Mouse (Mus musculus): Measurements from ENCODE around the gene Gpr176. TPM values are rescaled to one million over a fixed set of nuclear protein-coding genes. Genes with fewer than 3 reads are reported as not detected.
A peak's percentile ranks its signal among the peaks of the same experiment; 100 is the strongest.
"Not testable (repeated sequence)": the region's sequence is repeated elsewhere in the genome, so short reads cannot be mapped to it uniquely, and the experiment has no call there.

Gene Gpr176
- total RNA-seq, 4 experiments from 2014 or later = 4.2 to 5.8 (median 5.0) TPM

DNA sequence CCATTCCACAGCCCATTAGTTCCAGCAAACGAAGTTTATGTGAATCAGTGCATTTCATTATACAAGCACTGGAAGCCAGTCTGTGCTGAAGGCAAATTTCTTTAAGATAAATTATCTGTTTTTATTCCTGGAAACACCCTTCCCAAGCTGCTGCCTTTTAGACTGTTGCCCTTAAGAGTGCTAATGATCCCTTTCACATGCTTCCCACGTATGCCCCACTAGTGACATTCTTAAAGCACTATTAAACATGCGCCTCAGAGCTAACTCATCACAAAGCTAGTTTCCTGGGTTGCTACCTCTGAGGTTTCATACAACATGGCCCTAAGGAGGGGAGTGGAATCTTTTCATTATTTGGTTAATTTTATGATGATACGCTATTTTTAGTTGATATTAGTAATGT is 74.6 kb downstream of the Gpr176 start:
- DNase-seq = no peak

DNA sequence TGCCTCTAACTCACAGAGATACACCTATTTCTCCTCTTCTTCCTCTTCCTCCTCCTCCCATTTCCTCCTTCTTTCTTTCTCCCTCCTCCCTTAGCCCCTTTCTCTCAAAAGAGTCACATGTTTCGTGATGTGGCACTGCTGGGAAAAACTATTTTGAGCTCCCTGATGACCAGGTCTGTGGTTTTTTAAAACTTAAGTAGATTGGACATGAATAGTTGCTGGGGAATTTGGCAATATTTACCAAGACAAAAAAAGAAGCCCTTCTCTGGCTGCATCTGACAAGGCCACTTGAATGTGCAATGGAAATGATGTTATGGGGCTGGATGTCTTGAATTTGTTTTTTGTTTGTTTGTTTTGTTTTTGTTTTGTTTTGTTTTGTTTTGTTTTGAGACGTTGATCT is 75.3 kb downstream of the Gpr176 start:
- no peak for DNase-seq

DNA sequence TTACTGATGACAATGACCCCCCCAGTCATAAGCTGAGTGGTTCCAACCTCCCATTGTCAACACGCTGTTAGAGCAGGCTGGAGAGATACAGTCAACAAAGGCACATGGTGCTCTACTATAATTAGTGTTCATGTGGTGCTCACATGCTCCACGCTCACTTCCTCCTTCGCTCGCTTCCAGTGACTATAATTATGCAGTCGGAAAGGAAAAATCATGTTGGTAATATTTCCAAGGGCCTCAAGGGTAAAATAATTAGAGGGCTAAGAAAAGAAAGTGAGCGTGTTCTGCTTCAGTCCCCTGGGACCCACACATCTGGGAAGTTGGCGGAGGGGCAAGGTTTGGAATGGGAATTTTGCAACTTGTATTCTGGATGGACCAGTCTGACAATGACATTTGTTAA is 77.7 kb downstream of the Gpr176 start:
- no peak for DNase-seq

DNA sequence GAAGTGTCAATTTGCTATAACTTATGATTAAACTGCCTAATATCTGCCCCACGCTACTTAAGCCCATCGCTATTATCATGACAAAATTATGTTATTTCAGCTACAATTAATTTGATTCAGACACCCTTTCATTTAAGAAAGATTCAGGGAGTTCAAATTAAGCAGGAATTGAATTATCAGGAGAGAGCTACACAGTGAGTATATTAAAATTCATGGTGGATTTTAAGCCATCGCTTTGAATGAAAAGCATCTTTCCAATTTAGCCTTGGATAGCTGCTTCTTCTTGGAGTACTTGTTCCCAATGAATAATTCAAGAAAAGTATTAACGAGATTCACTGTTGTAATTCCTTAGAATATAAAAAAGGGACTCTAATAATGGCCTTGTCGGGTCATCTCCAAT is 79.6 kb downstream of the Gpr176 start:
- no peak for DNase-seq

DNA sequence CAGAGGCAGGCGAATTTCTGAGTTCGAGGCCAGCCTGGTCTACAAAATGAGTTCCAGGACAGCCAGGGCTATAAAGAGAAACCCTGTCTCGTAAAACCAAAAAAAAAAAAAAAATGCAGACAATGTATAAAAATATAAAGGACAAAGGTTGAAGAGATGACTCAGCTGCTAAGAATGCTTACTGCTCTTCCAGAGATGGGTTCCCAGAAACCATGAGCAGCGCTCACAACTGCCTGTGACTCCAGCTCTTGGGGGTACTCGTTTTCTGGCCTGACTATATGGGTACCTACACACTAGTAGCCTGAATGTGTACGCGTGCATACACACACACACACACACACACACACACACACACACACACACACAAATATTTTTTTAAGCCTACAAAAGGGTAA is 84.2 kb downstream of the Gpr176 start:
- not testable (repeated sequence) for DNase-seq

DNA sequence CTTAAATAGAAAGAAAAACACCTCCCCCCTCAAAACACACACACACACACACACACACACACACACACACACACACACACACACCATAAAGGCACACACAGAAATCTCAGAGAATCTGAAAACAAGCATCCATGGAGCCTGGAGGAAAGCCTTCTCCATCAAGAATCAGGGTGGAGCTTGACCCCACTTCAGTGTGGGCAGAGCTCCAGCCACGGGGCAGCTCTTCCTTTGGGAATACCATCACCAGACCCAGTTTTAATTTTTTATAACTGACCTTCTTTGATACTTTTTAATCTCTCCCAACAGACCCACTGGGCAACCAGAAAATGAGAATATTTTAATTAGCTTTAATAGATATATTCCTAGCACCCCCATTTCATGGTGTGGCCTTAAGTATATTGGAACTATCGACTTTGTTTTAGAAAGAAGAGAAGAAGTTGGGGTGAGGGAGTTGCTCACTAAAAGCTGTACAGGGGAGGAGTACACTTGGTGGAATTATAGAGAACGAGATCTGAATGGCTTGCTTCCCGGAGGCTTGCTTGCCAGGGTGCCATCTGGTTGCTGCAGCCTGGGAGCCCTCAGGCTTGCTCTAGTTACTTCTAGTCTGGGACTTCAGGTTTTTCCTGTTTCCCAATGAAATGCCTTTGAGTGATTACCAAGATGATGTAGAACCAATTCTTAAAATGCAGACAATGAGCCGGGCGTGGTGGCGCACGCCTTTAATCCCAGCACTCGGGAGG is 84.7 kb downstream of the Gpr176 start:
- no peak for DNase-seq

DNA sequence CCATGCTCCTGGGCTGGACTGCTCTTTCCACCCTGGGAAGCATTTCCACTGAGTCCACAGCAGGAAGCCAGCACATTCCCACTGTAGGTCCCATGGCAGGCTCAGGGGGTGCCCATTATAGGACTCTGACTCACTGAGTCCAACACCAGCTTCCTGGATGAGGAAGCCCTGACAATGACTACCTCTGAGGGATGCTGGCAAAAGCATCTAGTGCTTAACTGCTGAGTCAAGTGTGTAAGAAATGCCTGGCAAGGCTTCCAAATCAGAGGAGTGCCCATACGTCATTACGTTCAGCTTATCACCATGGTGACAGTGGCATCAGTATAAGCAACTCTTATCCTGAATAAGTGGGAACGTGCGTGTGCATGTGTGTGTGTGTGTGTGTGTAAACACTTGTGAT is 85.5 kb downstream of the Gpr176 start:
- no peak for DNase-seq

DNA sequence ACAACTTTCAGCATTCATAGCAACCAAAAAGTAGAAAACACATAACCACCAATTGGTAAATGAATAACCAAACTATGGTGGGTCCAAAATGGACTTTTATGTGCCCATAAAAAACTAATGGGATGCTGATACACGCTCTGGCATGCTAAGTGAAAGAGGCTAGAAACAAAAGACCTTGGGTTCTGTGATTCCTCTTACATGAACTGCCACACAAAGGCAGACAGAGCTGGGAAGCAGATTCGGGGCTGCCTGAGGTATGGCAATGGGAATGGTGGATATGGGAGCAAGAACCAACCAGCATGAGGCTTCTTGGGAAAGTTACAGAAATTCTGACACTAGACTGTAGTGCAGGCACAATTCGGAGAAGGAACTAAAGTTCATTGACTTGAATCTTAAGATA is 90.8 kb downstream of the Gpr176 start:
- DNase-seq = no peak

DNA sequence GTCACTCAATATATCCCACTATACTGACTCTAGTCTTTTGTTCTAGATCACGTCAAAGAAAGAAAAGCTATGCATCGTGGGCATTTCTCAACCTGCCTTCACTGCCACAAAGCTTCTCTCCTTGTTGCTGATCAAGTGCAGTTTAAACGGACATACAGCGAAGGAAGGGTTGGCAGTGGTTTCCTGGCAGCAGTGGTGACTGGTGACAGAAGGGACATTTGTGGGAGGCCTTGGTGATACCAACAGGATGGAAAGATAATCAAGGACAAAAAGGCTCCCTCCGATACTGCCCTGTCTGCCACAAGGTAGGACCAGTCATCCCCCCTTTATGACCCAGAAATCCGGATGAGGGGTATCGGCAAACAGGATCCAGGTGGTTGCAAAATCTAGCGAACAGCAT is 95.0 kb downstream of the Gpr176 start:
- DNase-seq = no peak

DNA sequence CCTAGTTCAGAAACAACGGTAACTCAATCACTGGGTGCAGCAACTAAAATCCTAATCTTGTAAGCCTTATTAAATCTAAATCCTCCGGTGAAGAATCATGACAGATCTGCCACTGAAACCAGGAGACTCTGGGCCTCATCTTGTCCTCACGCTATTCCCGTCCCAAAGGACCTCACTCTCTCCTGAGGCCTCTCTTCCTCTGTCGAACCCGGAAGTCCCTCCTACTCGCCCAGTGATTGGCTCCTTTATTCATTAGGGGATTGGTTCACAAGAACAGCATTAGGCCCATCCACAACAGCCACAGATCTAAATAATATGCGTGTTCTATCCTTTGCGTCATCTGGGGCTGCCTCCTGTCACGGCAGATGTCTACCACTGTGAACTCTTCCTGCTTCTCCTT is 101.6 kb downstream of the Gpr176 start:
- no peak for DNase-seq

DNA sequence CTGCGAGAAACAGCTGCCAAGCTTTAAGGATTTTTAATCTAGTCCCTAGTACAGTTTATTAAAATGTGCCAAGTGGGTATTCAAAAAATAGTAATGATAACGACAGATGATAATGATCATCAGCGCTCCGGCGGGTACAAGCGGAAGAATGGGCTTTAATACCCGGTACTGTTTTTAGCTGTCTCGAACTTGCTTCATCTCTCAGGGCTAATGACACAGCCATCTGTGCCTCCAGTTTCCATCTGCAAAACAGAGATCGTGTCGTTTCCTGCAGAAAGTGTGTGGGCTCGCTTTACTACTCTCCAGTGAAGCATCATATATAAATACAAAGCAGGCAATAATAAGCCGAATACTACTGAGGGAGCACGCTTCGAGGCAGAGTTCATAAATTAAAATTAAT is 103.0 kb downstream of the Gpr176 start:
- DNase-seq = no peak

DNA sequence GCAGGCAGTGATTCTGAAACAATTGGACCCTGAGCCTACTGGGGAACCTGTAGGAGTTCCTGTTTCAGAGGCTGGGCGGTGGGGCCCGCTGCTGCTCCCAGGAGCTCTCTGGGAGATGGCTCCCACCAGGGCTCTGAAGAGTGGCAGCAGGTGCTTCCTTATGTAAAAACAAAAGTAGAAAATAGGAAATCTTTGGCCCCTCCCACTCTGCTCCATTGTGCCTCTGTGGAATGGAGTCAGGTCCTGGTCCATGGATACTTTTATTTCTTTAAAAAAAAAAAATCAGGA is 109.4 kb downstream of the Gpr176 start:
- no peak for DNase-seq

DNA sequence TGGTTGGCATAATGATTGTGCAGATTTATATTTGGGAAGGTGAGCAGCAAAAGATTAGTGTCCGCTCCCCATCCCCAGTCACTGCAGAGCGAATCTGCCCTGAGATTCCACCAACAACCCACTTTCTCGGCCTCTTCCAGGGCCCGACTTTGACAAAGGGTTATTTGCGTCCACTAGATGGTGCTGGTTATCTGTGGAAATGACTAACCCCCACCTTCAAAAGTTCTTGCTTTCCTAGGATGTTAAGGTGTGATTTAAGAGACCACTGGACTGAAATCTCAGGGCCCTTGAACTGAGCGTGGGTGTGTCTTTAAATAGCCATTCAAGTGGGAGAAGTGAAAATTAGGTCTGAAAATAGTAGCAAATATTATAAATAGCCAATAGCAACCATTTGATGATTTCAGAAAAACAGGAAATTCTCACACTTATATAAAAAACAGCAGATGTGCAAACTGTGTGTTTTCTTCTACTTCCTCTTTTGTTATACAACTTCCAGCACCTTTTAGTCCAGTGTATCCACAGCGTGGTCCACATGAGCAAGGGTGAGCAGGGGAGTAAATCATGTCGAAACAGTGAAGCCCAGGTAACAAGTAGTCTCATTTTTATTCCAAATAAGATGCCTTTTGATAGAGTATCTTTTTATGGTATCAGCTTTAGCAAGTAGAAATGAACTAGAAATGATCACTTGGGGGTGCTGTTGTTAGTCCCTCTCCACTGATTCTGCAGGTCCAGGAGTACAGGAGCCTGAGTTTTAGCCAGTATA is 109.9 kb downstream of the Gpr176 start:
- no peak for DNase-seq

DNA sequence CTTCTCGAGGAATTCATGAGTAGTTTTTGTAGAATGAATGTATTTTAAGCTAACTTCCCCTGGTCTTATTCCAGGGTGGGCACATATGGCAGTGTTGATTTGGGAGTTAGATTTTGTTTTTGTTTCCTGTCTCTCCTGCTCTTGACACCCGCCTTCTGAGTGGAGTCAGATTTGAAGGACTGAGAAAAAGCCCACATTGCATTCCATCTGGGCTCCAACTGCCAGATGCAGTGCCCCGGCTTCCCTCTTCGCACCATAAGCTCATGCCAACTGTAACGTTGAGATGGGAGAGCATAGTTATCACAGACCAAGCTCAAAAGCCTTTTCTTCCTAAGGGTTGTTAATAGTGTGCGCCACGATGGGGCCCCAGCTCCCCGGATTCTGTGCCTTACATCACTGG is 110.5 kb downstream of the Gpr176 start:
- no peak for DNase-seq

DNA sequence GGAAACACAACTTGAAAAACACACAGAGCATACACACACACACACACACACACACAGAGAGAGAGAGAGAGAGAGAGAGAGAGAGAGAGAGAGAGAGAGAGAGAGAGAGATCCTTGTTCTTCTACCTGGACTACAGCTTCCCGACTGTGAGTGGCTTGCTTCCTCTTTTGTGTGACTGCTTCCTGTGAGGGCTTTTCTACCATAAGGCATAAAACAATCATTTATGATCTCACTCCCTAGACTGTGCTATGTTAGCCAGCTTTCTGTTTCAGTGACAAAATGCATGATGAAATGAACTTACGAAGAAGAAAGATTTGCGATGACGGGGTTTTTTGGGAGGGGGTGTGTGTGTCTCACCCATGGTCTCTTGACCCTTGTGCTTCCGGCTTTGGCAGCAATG is 113.5 kb downstream of the Gpr176 start:
- no peak for DNase-seq

DNA sequence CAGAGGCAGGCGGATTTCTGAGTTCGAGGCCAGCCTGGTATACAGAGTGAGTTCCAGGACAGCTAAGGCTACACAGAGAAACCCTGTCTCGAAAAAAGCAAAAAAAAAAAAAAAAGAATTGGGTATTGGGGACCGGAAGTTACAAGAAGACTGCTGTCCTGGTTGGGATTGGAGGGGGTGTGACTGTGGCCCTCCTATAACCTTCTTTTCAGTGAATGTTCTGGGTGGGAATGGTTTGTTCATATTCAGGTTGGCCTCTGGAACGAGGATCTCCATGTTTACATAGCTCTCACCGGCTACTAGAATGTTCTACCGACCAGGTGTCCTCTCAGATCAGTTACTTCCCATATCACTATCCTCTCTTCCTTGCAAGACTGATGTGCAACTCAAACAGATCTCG is 116.1 kb downstream of the Gpr176 start:
- DNase-seq = no peak

DNA sequence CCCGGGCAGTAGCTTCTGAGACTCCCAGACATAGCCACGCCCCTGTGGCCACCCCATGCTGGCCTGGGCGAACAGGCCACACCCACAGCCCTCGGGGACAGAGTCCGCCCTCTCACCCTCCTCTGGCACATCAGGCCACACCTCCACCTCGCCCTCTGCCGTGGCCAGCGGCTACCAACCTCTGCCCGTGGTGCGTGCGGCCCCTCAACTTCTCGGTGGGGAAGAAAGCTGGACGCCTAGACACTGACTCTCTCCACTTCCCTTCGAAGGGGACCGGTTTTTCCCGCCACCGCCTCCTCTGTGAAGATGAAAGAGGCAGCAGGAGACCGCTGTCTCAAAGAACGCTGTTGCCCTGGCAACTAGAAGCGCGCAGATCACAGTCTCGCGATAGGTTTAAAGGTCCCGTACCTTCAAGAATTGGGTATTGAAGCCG is 116.6 kb downstream of the Gpr176 start, which contains the start of gene Fsip1:
Gene Fsip1, minus strand, starts transcription at position 346 of the 433 bp plus-strand sequence.
- DNase-seq = peak; percentile 86

DNA sequence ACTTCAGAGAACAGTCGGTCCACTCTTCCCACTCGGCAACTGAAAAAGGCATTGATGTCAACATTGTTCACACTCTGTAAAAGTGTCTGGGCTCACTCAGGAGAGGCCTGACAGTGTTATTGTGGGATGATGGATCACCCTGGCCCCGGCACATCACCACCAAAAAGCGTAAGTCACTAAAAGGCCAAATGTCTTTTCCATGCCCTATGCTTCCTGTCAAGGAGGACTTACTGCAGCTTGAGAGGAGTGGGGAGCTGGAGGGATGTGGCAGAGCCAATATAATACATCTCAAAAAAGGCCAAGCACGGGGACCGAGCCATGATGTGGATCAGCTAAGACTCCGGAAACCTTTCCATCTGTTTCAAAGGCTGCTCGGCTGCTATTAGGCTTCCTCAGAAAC is 118.7 kb downstream of the Gpr176 start:
- no peak for DNase-seq

DNA sequence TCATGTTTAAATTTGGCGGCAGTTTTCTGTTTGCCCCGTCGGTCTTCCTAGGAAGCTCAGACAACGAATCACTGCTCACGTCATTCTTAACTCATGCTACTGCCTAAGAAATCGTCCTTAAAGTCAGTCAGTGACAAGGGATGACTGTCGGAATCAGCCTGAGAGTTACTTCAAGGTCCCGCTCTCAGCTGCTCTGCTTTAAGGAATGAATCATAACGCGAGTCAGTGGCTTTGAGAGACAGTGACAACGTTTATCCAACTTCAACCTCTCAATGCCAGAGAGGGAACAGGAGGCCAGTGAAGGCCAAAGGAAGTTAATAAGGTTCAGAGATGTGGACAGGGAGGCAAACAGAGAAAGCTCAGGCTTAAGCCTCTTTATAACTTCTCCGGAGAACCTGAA is 124.3 kb downstream of the Gpr176 start:
- peak; percentile 43 for DNase-seq

DNA sequence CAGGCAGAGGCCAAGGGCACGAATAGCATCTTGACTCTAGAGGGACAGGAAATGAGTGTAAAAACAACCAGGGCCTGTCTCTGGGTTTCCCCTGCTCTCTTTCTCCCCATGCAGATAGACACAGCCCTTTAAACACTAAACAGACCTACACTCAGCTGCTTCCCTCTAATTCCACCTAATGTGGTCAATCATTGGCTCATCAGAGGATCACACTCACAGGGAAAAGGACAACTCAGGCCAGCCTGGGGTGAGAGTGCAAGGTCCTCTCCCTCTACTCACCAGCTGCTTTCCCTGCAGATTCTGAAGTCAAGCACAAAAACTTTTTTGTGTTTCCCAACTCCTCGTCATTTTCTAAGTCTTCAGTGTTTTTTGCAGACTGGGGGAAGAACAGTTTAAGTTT is 125.2 kb downstream of the Gpr176 start:
- no peak for DNase-seq

DNA sequence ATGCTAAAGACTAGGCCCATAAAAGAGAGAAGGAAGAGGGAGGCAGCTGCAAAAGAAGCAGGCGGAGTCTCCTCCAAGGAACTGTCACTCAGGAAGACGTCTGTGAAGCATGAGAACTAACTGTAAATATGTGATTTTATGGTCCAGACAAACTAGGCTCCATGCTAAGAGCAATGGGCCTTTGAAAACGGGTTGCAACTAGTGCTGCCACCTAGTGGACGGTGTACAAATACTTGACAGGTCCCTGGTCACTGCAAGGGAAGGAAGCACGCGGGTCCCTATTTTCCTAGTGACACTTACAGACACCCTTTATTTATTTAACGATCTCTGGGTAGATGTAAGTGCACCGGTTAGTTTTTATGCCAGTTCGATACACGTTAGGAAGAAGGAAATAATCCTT is 127.3 kb downstream of the Gpr176 start:
- DNase-seq = peak; percentile 27

DNA sequence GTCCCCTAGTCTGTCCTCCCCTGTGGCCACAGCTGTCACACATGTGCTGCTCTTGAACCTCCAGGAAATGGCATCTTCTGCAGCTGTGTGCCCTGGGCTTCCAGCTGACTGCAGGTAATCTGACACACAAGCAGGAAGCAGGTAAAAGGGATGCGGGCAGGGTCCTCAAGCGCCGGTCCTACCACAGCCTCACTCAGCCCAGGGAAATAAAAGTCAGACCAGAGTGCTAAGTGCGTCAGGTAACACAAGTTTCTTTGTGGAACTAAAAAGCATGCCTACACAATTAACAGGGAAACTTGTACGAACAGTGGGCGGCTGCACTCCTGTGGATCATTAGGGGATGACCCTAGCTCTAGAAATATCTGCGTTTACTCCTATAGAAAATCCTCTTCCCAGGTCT is 137.0 kb downstream of the Gpr176 start:
- no peak for DNase-seq

DNA sequence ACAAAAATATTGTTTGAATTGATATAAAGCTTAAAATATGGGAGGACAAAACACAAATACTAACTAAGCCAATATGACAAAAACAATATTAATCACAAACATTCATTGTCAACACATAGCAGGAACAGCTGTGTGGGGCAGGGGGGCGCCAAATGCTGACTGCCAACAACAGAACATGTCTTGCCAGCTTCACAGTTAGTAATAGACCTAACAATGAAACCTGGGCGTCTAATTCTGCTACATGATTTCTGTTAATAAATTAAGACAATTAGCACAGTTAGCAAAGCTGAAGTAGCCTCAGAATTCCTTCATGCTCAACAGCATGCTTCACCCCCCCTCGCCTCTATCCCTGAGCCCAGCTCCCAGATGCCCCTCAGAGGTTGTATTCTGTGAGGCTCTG is 137.6 kb downstream of the Gpr176 start:
- DNase-seq = no peak

DNA sequence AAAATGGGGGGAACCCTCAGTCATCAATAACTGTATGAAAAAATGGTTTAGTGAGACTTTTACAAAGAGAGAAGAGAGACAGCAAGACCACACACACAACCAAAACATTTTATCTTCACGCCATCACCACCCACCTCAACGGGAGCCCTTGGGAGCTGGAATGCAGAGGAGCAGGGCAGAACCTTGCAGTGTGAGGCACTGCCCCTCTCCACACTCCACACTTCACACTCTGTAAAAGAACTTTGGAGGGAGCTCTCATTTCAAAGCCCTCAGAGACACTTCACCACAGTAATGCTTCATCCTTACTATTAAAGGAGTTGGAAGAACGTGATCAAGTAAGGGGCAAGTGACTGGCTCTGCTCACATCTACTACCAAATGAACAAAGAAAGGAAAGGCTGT is 142.7 kb downstream of the Gpr176 start:
- DNase-seq = no peak
